Mouse (Mus musculus) heart, adult 11 months (tissue): ENCODE data around the gene Megf11.

ENCODE experiments used
- DNase-seq: peaks from one replicate; pipeline ENCODE4 v3.0.0; 2022

Megf11 gene

GRCm38 (mm10) chr9:64570448-64570847 lies 185.0 kb downstream of the Megf11 start:
- DNase-seq: no peak

GRCm38 (mm10) chr9:64571091-64571490 lies 185.7 kb downstream of the Megf11 start:
- no peak for DNase-seq

GRCm38 (mm10) chr9:64572629-64573190 lies 187.3 kb downstream of the Megf11 start:
- DNase-seq: no peak

GRCm38 (mm10) chr9:64575658-64576057 lies 190.2 kb downstream of the Megf11 start:
- DNase-seq: no peak

GRCm38 (mm10) chr9:64576143-64576878 lies 190.9 kb downstream of the Megf11 start:
- DNase-seq: no peak

DNA sequence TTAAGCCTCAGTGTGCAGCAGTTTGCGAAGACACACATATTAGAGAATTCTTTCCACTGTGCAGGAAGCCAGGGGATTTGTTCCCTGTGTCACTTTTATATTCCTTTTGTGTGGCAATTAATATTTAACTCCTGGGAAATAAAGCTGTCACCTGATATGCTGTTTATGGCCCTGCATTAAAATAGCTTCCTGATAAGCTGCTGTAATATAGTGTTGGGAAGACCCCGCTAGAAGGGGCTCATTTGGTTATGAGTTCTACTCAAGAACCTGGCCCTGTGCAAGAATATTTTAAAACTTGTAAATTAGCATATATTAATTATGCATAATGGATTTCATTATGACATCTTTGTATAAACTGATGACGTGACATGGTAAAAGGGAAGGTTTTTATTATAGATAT lies 191.7 kb downstream of the Megf11 start:
- no peak for DNase-seq

GRCm38 (mm10) chr9:64578014-64578413 lies 192.6 kb downstream of the Megf11 start:
- DNase-seq: no peak

- DNase-seq: no peak
These were observed 193.9 kb downstream of the Megf11 start for GRCm38 (mm10) chr9:64579306-64579705.

- no peak for DNase-seq
These were observed 200.9 kb downstream of the Megf11 start for GRCm38 (mm10) chr9:64586292-64586691.

DNA sequence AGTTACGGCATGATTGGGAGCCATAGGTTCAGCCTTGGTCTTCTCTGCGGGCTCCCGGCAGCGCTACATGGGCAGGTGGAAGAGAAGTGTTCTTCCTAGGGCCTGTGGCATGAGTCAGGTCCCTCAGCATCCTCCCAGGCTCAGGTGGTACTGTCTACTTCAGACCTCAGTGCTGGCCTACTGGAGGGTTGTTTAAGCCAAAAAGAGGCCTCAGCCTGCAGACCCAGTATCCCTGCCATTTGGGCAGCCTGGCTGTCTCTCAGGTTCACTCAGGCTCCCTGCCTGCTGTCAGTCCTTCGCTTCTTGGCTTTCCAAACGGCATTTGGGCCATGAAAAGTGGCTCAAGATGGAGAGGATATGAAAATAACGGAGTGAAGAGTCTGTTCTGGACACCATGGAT lies 202.6 kb downstream of the Megf11 start:
- no peak for DNase-seq

DNA sequence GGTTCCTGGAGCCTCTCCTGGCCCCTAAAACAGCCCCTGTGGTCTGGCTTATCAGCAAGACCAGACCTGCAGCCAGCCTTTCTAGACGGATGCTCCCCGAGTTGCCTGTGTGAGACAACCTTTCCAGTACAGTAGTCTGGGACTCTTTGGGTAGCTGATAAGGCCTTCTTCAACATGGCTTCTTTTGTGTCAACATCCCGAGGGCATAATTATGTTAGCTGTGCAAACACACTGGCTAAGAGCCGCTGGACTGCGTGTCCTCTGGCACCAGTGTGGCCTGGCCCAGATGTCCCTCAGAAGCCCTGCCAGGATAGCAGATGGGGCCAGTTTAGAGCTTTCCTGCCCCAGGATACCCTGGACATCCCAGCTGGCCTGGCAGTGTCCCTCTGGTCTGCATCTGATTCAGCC lies 205.2 kb downstream of the Megf11 start:
- DNase-seq: peak; percentile 94

GRCm38 (mm10) chr9:64591436-64591835 lies 206.0 kb downstream of the Megf11 start:
- DNase-seq: peak; percentile 61

GRCm38 (mm10) chr9:64594442-64594841 lies 209.0 kb downstream of the Megf11 start:
- DNase-seq: no peak

DNA sequence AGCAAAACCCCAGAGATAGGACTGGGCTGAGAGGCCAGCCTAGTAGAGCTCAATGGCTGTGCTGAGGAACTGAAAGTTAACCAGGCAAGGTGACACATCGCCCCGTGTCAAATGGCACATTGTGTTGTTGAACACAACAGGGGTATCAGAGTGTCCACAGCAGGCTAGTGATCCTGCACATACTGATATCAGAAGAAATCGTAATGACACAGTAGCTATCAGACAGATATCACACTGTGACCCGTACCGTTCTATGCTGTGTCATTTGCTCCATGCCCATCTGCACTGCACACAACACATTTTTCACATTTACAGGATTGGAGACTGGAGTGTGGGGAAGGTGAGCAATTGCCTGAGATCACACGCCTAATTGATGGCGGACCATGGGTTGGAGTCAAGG lies 213.0 kb downstream of the Megf11 start:
- no peak for DNase-seq

- no peak for DNase-seq
These were observed 215.3 kb downstream of the Megf11 start for GRCm38 (mm10) chr9:64600731-64601130.

DNA sequence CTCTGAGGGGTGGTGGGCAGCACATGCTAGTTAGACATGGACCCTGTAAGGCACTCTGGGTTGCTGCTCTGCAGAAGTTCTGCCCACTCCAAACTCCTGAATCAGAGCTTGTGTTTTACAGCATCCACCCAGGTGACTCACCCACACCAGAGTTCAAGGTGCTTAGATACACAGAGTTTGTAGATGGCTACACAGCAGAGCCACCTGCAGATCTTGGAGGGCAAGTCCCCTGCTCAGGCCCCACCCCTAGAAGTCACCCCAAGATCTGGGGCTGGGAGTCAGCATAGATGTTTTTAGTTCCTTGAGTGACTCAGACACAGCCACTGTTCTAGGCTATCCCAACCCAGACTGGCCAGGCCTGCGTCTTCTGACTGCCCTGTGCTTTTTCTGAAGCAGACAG lies 217.5 kb downstream of the Megf11 start:
- DNase-seq: no peak

DNA sequence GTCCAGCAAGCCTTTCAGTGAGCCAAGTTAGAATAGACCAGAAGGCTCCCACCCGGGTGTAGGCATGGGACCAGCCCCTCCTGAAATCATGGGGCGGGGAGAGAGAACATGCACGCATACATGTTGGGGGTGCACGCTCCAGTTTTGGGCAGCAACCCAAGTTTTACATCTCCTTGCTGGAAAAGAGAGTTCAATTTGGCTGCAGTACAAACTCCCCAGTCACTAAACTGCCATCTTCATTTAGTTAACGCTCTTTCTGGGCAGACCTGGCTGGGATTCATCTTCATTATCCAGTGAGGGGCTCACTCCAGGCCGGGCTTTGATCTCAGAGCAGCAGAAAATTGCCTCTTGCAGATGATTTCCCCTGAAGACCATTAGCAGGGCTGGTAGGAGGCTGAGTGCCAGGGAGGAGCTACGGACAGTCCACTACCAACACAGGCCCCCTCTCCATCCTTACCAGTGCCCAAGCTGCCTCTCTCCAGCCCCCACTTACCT lies 218.8 kb downstream of the Megf11 start:
- DNase-seq: peak; percentile 74

DNA sequence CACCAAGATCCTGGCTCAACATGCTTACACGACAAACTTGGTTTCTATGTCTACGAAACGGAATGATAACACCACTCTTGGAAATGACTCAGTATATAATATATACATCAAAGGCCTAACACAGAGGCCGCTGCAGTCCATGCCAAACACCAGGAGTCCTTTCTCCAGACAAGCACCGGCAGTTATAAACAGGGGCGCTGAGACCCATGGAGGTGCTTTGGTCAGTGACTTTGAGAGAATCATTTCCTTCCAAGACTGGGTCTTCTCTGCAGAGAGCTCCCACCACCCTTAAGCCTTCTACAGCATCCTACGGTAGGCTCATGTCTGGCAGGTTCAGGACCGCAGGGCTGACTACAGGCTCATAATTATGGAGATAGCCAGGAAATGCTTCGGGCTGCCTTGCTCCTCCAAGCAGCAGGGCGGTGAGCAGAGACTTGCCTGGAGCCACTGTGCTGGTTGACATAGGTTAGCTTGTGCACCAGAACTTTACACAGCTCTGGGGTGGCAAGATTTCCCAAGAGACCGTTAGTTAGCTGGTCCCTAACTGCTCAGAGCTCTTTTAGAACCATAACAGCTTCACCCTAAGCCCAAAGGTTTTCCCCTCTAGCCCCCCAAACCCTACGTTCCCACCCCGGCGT lies 219.8 kb downstream of the Megf11 start:
- DNase-seq: peak; percentile 68

DNA sequence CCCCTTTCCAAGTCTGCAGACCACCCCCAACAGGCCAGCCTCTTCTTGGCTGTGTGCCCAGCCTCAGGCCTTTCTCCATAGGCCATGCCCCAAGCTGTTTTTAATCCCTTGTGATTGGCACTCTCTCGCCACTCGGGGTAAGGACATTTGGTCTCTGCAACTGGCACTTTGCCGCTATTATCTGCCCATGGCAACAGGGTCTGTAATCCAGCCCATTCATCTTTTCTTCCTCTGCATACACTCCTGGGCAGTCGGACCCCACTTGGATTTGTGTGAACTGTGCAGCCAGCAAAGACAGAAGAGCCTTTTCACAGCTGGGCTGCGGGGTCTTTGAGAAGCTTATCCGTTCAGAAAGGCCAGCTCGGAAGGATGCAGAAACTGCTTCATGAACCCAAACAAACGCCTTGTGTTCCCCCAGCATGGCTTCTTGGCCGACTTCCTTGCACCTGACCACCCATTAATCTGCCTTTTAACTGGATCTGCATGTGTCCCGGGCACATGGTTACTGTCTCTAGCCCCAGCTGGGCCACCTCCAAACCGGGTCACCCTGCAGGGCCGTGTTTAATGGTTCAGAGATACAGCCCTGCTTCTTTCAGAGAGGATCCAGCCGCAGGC lies 220.4 kb downstream of the Megf11 start:
- DNase-seq: peak; percentile 91

DNA sequence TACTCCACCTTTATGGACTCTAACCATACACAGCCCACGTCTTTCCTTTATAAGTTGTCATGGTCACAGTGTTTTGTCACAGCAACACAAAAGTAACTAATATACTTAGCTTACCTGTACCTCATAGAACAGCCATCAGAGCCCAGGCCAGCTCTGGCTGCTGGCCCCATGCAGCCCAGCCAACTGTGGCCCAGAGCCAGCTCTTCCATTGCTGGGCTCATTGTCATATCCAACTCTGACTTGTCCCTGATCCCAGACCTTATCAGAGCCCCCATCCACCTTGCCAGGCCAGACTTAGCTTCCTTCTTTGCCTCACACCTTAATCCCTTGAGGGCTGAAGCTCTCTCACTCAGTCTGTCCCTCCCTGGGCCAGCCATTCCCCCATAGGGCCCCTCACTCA lies 221.6 kb downstream of the Megf11 start:
- no peak for DNase-seq

DNA sequence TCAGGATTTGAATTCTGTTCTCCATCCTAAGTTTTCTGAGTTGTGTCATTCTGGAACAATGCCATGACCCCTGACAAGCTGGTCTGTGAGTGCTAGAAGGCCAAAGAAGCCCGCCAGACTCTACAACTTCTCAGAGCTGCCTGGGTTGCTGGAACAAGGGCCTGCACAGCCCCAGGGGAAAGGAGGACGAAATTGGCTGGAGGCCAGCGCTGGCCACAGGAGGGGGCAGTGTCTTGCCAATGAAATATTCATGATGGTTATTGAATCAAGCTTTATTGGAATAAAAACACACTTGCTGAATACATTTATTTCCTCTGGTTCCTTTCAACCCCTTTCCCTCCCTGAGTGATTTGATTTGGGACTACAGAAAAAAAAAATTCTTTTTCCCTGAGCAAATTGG lies 224.1 kb downstream of the Megf11 start:
- no peak for DNase-seq

DNA sequence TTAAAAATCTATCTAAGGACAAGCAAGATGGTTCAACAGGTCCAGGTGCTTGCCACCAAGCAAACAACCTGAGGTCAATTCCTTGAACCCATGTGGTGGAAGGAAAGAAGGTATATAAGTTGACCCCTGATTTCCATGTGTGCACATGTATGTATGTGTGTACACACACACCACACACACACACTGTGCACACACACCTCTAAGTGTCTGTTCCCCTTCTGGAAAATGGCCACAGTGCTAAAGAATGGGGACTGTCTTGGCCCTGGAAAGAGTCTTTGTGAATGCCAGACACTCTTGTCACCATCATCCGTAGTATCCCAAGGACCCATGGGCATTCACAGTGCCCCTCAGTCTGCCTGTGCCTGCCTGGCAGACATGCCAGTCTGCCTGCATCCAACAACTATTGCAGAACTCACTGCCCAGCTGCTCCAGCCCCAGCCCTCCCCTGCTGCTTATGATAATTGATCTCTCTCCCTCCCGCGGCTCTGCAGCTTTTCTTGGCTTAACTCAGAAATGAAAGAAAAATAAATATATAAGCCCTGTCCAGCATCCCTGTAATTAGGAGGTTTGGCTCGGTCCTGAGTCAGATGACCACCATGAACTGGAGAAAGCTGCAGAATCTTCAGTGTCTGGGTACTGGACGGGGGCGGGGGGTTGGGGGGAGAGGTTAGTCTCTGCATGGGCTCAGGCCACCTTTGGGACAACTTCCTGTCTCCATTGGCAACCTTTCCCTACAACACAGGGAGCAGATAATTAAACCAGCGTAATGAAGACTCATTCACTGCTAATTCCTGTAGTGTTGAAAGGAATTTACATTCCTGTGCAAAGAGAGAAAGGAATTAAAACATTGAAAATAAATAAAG lies 226.9 kb downstream of the Megf11 start:
- no peak for DNase-seq
